Mouse (Mus musculus) ES-E14 (cell line): ENCODE data around the gene Clip2. TPM values are rescaled to one million over a fixed set of nuclear protein-coding genes. Genes with fewer than 3 reads are reported as not detected.

Experiments used
- DNase-seq: peaks from one replicate; pipeline ENCODE4 v3.0.0-alpha.2; 2013; ENCODE audit warnings: low read depth, low spot score
- H3K27ac ChIP-seq: 2 replicates; pipeline ENCODE4 v1.5.1; 2012; ENCODE audit warnings: low read depth, mild to moderate bottlenecking, low read length, moderate library complexity, mixed read lengths; ENCODE audit not compliant: poor library complexity, insufficient read depth, severe bottlenecking
- H3K36me3 ChIP-seq: 2 replicates; pipeline ENCODE4 v1.6.1; 2012; ENCODE audit warnings: mild to moderate bottlenecking, low read length, moderate library complexity, mixed read lengths; ENCODE audit not compliant: control insufficient read depth, poor library complexity, insufficient read depth, severe bottlenecking
- H3K4me1 ChIP-seq, 2 experiments: fragments of 150-350 bp in 1 of 2; sonication (generic) in 1 of 2; 2 replicates each; pipeline ENCODE4 v1.6.1; 2012; ENCODE audit warnings: low read length in 2 of 2, mild to moderate bottlenecking in 1 of 2, mixed read lengths in 1 of 2; ENCODE audit not compliant: control insufficient read depth in 2 of 2, insufficient read depth in 2 of 2, poor library complexity in 1 of 2
- H3K4me3 ChIP-seq, 2 experiments: fragments of 150-350 bp in 1 of 2; sonication (generic) in 1 of 2; 2 replicates each; pipeline ENCODE4 v1.5.1; 2012; ENCODE audit warnings: low read length in 2 of 2, low read depth in 1 of 2, mild to moderate bottlenecking in 1 of 2, mixed read lengths in 1 of 2; ENCODE audit not compliant: insufficient read depth in 1 of 2, poor library complexity in 1 of 2, severe bottlenecking in 1 of 2
- H3K9ac ChIP-seq: 2 replicates; pipeline ENCODE4 v1.6.1; 2012; ENCODE audit warnings: low read depth, mild to moderate bottlenecking, low read length, mixed read lengths; ENCODE audit not compliant: poor library complexity, insufficient read depth, severe bottlenecking
- H3K9me3 ChIP-seq: fragments of 150-350 bp; sonication (generic); 2 replicates; pipeline ENCODE4 v1.6.1; 2012; ENCODE audit warnings: low read depth, mild to moderate bottlenecking, low read length; ENCODE audit not compliant: control insufficient read depth, insufficient read depth
- CHD2 ChIP-seq: IDR thresholded peaks from 2 replicates; pipeline ENCODE4 v1.6.1; 2014; ENCODE audit warnings: mild to moderate bottlenecking, low read depth, low read length, inconsistent platforms
- HCFC1 ChIP-seq: IDR thresholded peaks from 2 replicates; pipeline ENCODE4 v1.6.1; 2012; ENCODE audit warnings: low read length, inconsistent platforms, borderline replicate concordance; ENCODE audit not compliant: insufficient read depth
- MAFK ChIP-seq: IDR thresholded peaks from 2 replicates; pipeline ENCODE4 v1.6.1; 2014; ENCODE audit warnings: mild to moderate bottlenecking, low read depth, low read length, inconsistent platforms; ENCODE audit not compliant: insufficient read depth
- ZC3H11A ChIP-seq: IDR thresholded peaks from 2 replicates; pipeline ENCODE4 v1.6.1; 2012; ENCODE audit warnings: low read depth, mild to moderate bottlenecking, inconsistent platforms, low read length, borderline replicate concordance
- ZNF384 ChIP-seq: IDR thresholded peaks from 2 replicates; pipeline ENCODE4 v1.6.1; 2012; ENCODE audit warnings: low read depth, low read length, inconsistent platforms
- in situ Hi-C, 2 experiments: fragments of 600-800 bp; cut with MboI; formaldehyde crosslinking; loops; one replicate each; pipeline ENCODE4 v1.15.1; 2025; ENCODE audit warnings: low sequenced_read_pairs in 2 of 2, inconsistent platforms in 1 of 2; ENCODE audit not compliant: unreplicated experiment in 2 of 2
- total RNA-seq: library from RNA; depleted of rRNA; stranded (reverse); fragments of 300-350 nt; gene quantifications from 2 replicates; pipeline ENCODE4 v1.2.3, GENCODE M21; 2012

Gene Clip2
- total RNA-seq, 1 experiment = 10.5 TPM

DNA sequence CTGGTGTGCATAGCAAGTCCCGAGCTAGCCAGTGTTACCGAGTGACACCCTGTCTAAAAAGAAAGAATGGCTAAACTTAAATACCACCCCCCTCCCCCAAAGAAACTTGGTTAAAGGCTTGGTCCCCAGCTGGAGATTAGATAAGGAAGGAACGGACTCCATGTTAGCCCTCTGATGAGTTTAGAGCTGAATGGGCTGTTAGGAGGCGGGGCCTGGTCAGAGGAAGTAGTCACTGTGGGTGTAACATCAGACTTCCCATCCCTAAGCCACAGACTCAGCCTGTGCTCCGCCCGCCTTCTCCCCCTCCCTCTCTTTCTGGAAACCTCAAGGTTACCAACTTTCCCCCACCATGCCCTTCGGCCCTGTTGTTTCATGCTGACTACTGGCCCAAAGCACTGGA is 30.4 kb downstream of the Clip2 start:
- Histone ChIP-seq H3K9me3 (no peaks in the 10 kb centered on the region), H3K27ac (no peak overlapping the region), H3K36me3 (no peaks in the 10 kb centered on the region), H3K4me1 (peaks cover 0 to 5% of the 10 kb centered on the region in 2 experiments; a peak in 1 of 4 replicates), H3K9ac (peak overlapping the region; percentile 39; the same call in 1 of the 2 replicates), H3K4me3 (peak overlapping the region in 1 of 2 experiments; percentile 50; a peak in 2 of 4 replicates)
- no peak for DNase-seq
- TF ChIP-seq CHD2 = no peak
- TF ChIP-seq HCFC1 = no peak
- TF ChIP-seq ZNF384 = no peak
- no peak for TF ChIP-seq ZC3H11A
- no peak for TF ChIP-seq MAFK
- in situ Hi-C loops = no loop called here

- no peak for TF ChIP-seq HCFC1
- TF ChIP-seq CHD2 = no peak
- no peak for TF ChIP-seq MAFK
- TF ChIP-seq ZNF384 = no peak
- H3K9me3 ChIP-seq = no peaks in the 10 kb centered on the region
- no peak overlapping the region for H3K9ac ChIP-seq
- in situ Hi-C loops = no loop called here
- no peak for DNase-seq
- no peak overlapping the region for H3K4me3 ChIP-seq
- H3K27ac ChIP-seq = no peak overlapping the region
- H3K36me3 ChIP-seq = peaks cover 1% of the 10 kb centered on the region; the same call in 1 of the 2 replicates
- peaks cover 0 to 5% of the 10 kb centered on the region in 2 experiments; a peak in 1 of 4 replicates for H3K4me1 ChIP-seq
Measured at GRCm38 (mm10) chr5:134521131-134521530, 31.1 kb downstream of the Clip2 start.

DNA sequence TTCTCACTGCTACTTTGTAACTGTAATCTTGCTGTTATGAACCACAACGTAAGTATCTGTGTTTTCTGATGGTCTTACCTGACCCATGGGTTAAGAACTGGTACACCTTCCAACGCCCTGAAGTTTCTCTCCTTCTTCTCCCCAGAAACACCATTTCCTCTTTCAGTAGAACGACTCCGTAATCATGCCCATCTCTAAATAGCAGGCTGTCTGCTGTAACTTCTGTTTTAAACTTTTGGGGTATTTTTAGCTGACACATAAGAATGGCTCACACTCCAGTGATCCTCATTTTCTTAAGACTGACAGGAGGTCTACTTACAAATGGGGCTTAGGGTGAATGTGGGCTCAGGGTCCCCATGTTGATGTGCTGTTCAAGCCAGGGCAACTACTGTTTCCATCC is 32.1 kb downstream of the Clip2 start:
- Histone ChIP-seq H3K4me1 (peaks cover 0 to 5% of the 10 kb centered on the region in 2 experiments; a peak in 1 of 4 replicates), H3K9ac (no peak overlapping the region), H3K9me3 (no peaks in the 10 kb centered on the region), H3K36me3 (peaks cover 3% of the 10 kb centered on the region; the same call in 1 of the 2 replicates), H3K4me3 (no peak overlapping the region), H3K27ac (no peak overlapping the region)
- TF ChIP-seq ZNF384 (no peak), ZC3H11A (no peak), MAFK (no peak), CHD2 (no peak), HCFC1 (no peak)
- no peak for DNase-seq
- in situ Hi-C loops = no loop called here

DNA sequence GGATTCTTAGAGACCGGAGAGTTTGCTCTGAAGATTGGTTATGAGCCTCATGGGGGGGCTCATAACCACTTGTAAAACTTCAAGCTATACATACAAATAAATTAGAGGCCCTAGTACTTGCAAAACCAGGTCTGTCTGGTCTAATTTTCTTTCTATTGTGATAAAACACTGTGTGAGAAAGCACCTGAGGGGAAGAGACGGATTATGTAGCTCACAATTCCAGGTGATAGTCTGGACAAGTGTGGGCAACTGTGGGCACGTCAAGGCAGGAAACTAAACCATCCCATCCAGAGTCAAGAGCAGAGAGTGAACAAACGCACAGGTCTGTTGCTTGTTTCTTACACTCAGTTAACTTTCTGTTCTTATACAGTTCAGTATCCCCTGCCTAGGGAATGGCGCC is 32.8 kb downstream of the Clip2 start:
- TF ChIP-seq ZNF384 = no peak
- TF ChIP-seq HCFC1 = no peak
- no peak for TF ChIP-seq CHD2
- TF ChIP-seq MAFK = no peak
- no peak for TF ChIP-seq ZC3H11A
- in situ Hi-C loops = no loop called here
- H3K27ac ChIP-seq = no peak overlapping the region
- peaks cover 3% of the 10 kb centered on the region; the same call in 1 of the 2 replicates for H3K36me3 ChIP-seq
- H3K4me3 ChIP-seq = no peak overlapping the region
- no peak for DNase-seq
- H3K4me1 ChIP-seq = peaks cover 0 to 5% of the 10 kb centered on the region in 2 experiments; a peak in 1 of 4 replicates
- H3K9me3 ChIP-seq = no peaks in the 10 kb centered on the region
- H3K9ac ChIP-seq = no peak overlapping the region

DNA sequence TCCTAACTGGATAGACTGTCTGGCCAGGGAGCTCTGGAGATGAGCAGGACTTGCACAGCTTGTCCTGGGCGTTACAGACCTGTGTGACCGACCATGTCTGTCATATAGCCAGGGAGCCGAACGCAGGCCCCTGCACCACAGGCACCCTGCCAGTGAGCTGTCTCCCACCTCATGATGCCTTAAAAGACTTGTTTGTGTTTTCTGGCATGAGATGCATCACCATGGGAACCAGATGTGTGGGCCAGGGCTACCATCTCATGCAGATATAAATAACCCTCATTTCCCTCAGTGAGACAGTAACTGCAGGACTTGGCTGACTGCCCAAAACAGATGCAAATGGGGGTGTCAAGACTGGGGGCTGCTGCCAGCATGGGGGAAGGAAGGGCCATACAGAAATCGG is 40.1 kb downstream of the Clip2 start:
- H3K4me1 ChIP-seq = 0 out of 4 replicates have a peak, but pooled peaks cover 0 to 3% of the 10 kb centered on the region in 2 experiments
- no peak overlapping the region for H3K27ac ChIP-seq
- no peak overlapping the region for H3K4me3 ChIP-seq
- in situ Hi-C loops = no loop called here
- H3K9me3 ChIP-seq = no peaks in the 10 kb centered on the region
- TF ChIP-seq ZC3H11A = no peak
- no peak for TF ChIP-seq ZNF384
- TF ChIP-seq MAFK = no peak
- no peak for TF ChIP-seq CHD2
- TF ChIP-seq HCFC1 = no peak
- H3K9ac ChIP-seq = no peak overlapping the region
- H3K36me3 ChIP-seq = peaks cover 5% of the 10 kb centered on the region; the same call in 1 of the 2 replicates
- no peak for DNase-seq
